Mouse (Mus musculus) erythroblast, embryonic 14.5 days (primary cell): ENCODE measurements around the gene Atxn3.

Experiments used
- GATA1 ChIP-seq: IDR thresholded peaks from 2 replicates; pipeline ENCODE4 v1.6.1; 2012; ENCODE audit warnings: low read length, inconsistent platforms, mixed read lengths
- TAL1 ChIP-seq: IDR thresholded peaks from 3 replicates; pipeline ENCODE4 v1.6.1; 2012; ENCODE audit warnings: low read length, inconsistent platforms, mixed read lengths

- no peak for TF ChIP-seq TAL1
- no peak for TF ChIP-seq GATA1
These were observed 16.5 kb upstream of the Atxn3 start for GRCm38 (mm10) chr12:101974571-101974970.
